Mouse (Mus musculus): Measurements from ENCODE around the gene Dgkb. TPM values are rescaled to one million over a fixed set of nuclear protein-coding genes. Genes with fewer than 3 reads are reported as not detected.

The Dgkb gene
- polyA plus RNA-seq, 1 experiment from 2014 or later = 1.5 TPM

DNA sequence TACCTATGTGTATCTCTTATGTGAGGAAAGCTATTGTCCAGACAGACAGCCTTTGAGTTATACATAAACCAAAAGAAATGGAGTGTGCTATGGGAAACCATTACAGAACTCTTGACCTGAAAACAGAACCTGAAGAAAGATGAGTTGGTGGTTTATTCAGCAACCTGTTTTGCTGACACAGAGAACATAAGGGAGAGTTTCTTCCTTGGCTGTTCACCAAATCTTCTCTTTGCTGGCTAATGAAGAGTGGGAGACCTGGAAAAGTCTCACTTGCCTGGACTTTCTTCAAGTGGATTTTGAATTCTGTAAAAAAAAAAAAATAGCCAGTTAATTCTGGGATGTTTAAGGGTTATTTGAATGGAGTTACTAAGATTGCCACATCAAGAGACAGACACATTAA lies 71.1 kb downstream of the Dgkb start:
- Histone ChIP-seq H3K9me3 (no peaks in the 10 kb centered on the region), H3K27ac (no peak overlapping the region), H3K4me2 (no peak overlapping the region), H3K27me3 (replicated peaks) (no peaks in the 10 kb centered on the region), H3K9ac (no peak overlapping the region), H3K4me3 (replicated peaks) (no peak overlapping the region), H3K4me1 (no peaks in the 10 kb centered on the region), H3K36me3 (no peaks in the 10 kb centered on the region)
- no peak for ATAC-seq (ENCODE audit: insufficient read depth, low FRiP score, low read depth)

DNA sequence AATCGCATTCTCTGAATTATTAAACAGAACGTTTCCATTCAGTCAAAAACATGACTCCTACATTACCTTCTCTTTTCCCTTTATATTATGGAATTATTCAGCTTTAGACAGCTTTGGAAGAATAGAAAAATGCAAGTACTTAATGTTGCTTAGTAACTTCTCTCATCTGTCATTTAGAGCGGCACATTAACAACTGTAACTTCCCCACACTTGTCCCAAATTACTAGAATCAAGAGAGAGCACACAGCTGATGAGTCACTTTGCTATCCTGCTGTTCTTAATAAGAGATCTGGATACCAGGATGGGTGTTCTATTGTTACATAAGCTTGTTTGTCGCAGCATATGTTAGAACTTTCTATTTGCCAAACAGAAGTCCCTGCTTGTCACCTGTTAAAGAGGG lies 71.9 kb downstream of the Dgkb start:
- ATAC-seq (ENCODE audit: insufficient read depth, low FRiP score, low read depth) = no peak
- H3K36me3 ChIP-seq = no peaks in the 10 kb centered on the region
- no peaks in the 10 kb centered on the region for H3K9me3 ChIP-seq
- no peak overlapping the region for H3K4me2 ChIP-seq
- H3K27ac ChIP-seq = no peak overlapping the region
- WGBS = 75% methylated on average over 4 of the region's 4 CpGs
- H3K9ac ChIP-seq = no peak overlapping the region
- H3K4me3 ChIP-seq (replicated peaks) = no peak overlapping the region
- no peaks in the 10 kb centered on the region for H3K4me1 ChIP-seq
- no peaks in the 10 kb centered on the region for H3K27me3 ChIP-seq (replicated peaks)

DNA sequence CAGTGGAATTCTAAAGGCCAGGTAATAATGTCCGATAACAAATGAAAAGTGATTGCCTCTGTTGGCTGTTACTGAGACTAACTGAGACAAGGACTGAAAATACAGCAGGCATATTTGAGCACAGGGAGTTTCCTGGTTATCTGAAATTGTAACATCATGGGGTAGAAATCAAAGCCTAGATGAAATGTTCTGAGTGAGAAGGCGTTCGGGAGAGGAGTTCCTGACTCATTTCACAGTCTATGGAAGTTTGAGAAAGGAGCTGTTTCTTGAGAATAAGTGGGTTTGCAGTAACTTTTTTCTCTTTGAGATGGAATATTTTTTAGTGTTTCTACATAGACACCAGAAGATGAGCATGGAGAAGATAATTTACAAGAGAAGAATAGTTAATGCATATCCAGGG lies 73.8 kb downstream of the Dgkb start:
- Histone ChIP-seq H3K4me1 (no peaks in the 10 kb centered on the region), H3K9me3 (no peaks in the 10 kb centered on the region), H3K9ac (no peak overlapping the region), H3K4me2 (no peak overlapping the region), H3K27me3 (replicated peaks) (no peaks in the 10 kb centered on the region), H3K36me3 (no peaks in the 10 kb centered on the region), H3K4me3 (replicated peaks) (no peak overlapping the region), H3K27ac (no peak overlapping the region)
- 88% methylated on average over 3 of the region's 3 CpGs for WGBS
- no peak for ATAC-seq (ENCODE audit: insufficient read depth, low FRiP score, low read depth)

DNA sequence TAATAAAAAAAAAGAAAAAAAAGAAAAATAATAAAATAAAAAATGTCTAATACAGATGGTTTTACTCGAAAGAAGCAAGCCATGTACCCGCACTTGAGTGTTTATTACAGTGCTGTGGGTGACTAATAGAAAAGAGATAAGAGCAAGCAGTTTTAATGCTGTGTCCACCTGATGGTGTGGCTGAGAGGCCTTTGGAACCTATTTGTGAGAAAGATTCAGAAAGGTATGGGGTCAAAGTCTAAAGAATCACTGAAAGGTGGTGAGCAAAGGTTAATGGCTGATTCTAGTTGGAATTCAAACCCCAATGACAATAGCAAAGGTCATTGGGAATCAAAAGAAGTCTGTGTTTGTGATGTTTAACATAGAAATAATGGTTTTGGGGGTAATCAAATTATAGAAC lies 124.6 kb downstream of the Dgkb start:
- H3K4me3 ChIP-seq (replicated peaks) = no peak overlapping the region
- no peaks in the 10 kb centered on the region for H3K36me3 ChIP-seq
- H3K27ac ChIP-seq = no peak overlapping the region
- H3K4me2 ChIP-seq = no peak overlapping the region
- ATAC-seq (ENCODE audit: insufficient read depth, low FRiP score, low read depth) = no peak
- no peaks in the 10 kb centered on the region for H3K9me3 ChIP-seq
- no peaks in the 10 kb centered on the region for H3K4me1 ChIP-seq
- no peaks in the 10 kb centered on the region for H3K27me3 ChIP-seq (replicated peaks)
- H3K9ac ChIP-seq = no peak overlapping the region
- 85% methylated on average over 2 of the region's 2 CpGs for WGBS

DNA sequence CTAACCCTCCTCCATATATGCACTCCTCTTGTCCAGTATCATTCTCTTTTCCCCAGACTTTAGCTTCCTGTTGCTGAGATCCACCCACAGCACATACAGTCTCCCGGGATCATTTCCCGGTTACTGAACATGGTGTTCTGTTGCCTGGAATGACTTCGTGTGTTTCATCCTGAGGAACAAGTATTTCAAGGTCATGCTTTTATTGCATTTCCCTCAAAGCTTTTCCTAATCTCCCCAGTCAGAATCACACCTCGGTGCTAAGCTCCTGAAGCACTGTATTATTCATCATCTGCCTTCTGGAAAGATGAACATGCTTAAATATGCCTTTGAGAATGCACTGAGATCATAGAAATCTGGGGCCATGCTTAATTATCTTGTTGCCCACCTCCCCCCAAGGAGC lies 138.7 kb downstream of the Dgkb start:
- Histone ChIP-seq H3K27me3 (replicated peaks) (no peaks in the 10 kb centered on the region), H3K9me3 (no peaks in the 10 kb centered on the region; the same call in 1 of the 2 replicates), H3K4me3 (replicated peaks) (no peak overlapping the region), H3K4me1 (no peaks in the 10 kb centered on the region), H3K4me2 (no peak overlapping the region), H3K27ac (no peak overlapping the region), H3K36me3 (no peaks in the 10 kb centered on the region), H3K9ac (no peak overlapping the region)
- 70% methylated on average over 4 of the region's 4 CpGs for WGBS
- no peak for ATAC-seq (ENCODE audit: insufficient read depth, low FRiP score, low read depth)

DNA sequence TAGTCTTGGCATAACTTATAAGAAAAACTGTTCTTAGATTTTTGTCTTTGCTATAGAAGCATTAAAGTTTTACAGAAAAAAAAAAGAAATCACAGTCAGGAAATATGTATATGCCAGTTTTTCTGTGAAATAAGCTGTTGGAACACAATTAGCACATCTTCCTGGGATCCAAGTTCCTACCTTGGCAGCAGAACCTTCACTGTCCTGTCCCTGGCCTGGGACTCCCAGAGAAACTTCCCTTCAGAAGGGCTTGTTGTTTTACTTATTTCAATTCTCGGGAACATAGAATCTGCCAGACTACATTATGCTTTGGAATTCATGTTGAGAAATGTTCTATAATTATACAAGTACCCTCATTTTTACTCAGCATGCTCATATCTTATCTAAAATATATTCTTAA lies 154.0 kb downstream of the Dgkb start:
- WGBS = 68% methylated on average over 1 of the region's 1 CpGs
- ATAC-seq (ENCODE audit: insufficient read depth, low FRiP score, low read depth) = no peak
- H3K27me3 ChIP-seq (replicated peaks) = no peaks in the 10 kb centered on the region
- no peaks in the 10 kb centered on the region for H3K4me1 ChIP-seq
- H3K9me3 ChIP-seq = no peaks in the 10 kb centered on the region
- no peak overlapping the region for H3K27ac ChIP-seq
- no peak overlapping the region for H3K9ac ChIP-seq
- H3K36me3 ChIP-seq = no peaks in the 10 kb centered on the region
- no peak overlapping the region for H3K4me3 ChIP-seq (replicated peaks)
- H3K4me2 ChIP-seq = no peak overlapping the region

DNA sequence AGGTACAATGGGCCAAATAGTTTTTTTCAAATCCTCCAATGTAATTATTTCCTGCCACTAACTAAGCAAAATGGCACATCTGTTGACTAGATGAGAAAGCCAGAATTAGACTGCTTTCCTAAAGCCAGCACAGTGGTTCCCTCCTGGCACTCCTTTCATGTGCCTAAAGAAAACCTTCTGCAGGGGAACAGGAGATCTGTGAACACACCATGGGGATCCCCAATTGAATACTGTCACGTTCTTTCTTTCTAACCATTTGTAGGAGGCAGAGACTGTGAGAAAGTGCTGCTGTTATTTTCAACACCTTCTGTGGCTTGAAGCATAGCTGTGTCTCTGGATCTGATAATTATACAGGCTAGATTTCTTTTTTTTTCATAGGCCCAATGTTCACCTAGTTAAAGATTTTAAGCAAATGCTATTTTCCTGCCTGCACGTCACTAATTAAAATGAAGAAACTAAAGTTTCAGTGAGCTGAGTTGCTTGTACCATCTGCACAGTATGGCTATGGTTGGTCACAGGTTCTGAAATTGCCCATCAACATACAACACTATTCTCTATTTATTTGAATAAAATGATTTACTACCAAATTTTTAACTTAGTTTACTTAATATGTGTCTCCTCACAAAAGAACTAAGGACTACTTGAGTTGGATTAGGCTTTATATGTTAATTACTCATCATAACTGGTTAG lies 161.1 kb downstream of the Dgkb start:
- H3K4me1 ChIP-seq = no peaks in the 10 kb centered on the region
- H3K27me3 ChIP-seq (replicated peaks) = no peaks in the 10 kb centered on the region
- no peak overlapping the region for H3K4me3 ChIP-seq (replicated peaks)
- H3K9me3 ChIP-seq = no peaks in the 10 kb centered on the region
- WGBS = 71% methylated on average over 2 of the region's 2 CpGs
- ATAC-seq (ENCODE audit: insufficient read depth, low FRiP score, low read depth) = no peak
- H3K9ac ChIP-seq = no peak overlapping the region
- H3K36me3 ChIP-seq = no peaks in the 10 kb centered on the region
- H3K4me2 ChIP-seq = no peak overlapping the region
- H3K27ac ChIP-seq = no peak overlapping the region

DNA sequence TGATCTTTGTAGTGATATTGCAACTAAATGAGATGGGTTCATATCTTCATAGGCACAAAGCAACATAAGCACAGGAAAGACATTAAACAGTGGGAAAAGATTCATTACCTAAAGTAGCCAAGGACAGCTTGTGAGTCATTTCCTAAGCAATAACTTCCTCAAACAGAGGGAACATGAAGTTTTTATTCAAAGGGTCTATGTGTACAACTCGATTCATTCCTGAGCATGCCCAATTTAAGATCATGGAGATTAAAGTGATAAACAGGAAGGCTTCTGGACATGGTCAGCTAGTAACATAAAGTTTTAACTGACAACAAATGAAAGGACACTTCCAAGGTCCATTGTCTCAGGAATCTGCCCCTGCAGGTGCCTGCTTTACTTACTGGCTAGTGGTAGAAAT lies 167.8 kb downstream of the Dgkb start:
- H3K36me3 ChIP-seq = no peaks in the 10 kb centered on the region
- no peaks in the 10 kb centered on the region for H3K27me3 ChIP-seq (replicated peaks)
- no peaks in the 10 kb centered on the region for H3K4me1 ChIP-seq
- H3K9me3 ChIP-seq = no peaks in the 10 kb centered on the region
- H3K4me2 ChIP-seq = no peak overlapping the region
- WGBS = 76% methylated on average over 1 of the region's 1 CpGs
- no peak overlapping the region for H3K9ac ChIP-seq
- H3K27ac ChIP-seq = no peak overlapping the region
- no peak for ATAC-seq (ENCODE audit: insufficient read depth, low FRiP score, low read depth)
- H3K4me3 ChIP-seq (replicated peaks) = no peak overlapping the region

DNA sequence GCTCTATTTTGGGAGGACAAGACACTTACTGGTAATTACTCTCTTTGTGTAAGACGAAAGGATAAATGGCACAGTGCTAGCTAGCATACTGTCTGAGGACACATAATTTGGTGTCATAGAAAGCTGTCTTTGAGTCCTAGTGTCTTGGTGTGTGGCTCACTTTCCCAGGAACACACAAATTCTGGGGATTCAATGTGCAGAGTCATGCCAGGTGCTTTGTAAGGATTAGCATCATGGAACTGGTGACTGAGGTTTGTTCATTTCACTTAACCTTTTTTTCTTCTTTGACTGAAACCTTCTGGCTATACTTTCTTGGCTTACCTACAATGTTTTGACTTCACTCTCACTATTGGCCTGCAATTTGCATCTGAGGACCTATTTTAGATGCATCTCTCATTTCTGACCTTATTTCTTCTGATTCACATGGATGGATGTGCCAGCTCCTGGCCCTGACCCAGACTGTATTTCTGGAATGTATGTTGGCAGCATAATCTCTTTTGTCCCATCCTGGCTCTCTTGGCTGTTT lies 170.6 kb downstream of the Dgkb start:
- no peak overlapping the region for H3K4me3 ChIP-seq (replicated peaks)
- H3K4me2 ChIP-seq = no peak overlapping the region
- no peaks in the 10 kb centered on the region for H3K4me1 ChIP-seq
- 68% methylated on average over 1 of the region's 1 CpGs for WGBS
- no peak overlapping the region for H3K9ac ChIP-seq
- no peaks in the 10 kb centered on the region for H3K36me3 ChIP-seq
- H3K27me3 ChIP-seq (replicated peaks) = no peaks in the 10 kb centered on the region
- H3K27ac ChIP-seq = no peak overlapping the region
- H3K9me3 ChIP-seq = no peaks in the 10 kb centered on the region
- no peak for ATAC-seq (ENCODE audit: insufficient read depth, low FRiP score, low read depth)

DNA sequence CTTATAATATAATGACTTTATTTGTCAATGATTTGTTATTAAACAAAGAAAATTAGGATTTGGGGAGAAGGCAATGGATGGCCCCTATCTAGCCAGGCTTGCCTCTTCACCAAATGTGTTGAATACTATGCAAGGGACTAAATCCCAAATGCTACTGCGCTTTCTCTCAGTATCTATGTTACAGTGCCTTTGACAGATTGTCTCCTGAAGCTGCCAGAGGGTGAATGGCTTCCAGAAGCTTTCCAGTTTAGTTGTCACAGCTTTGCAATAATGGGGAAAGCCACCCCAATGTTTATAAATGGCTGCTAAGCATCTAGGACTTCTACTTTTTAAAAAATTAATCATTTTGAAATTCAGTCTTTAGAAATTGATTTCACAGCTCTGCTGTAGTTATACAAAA lies 175.7 kb downstream of the Dgkb start:
- Histone ChIP-seq H3K9me3 (no peaks in the 10 kb centered on the region), H3K9ac (no peak overlapping the region), H3K4me2 (no peak overlapping the region), H3K4me1 (no peaks in the 10 kb centered on the region), H3K27me3 (replicated peaks) (no peaks in the 10 kb centered on the region), H3K27ac (no peak overlapping the region), H3K36me3 (no peaks in the 10 kb centered on the region), H3K4me3 (replicated peaks) (no peak overlapping the region)
- no peak for ATAC-seq (ENCODE audit: insufficient read depth, low FRiP score, low read depth)
- WGBS = 72% methylated on average over 1 of the region's 1 CpGs

DNA sequence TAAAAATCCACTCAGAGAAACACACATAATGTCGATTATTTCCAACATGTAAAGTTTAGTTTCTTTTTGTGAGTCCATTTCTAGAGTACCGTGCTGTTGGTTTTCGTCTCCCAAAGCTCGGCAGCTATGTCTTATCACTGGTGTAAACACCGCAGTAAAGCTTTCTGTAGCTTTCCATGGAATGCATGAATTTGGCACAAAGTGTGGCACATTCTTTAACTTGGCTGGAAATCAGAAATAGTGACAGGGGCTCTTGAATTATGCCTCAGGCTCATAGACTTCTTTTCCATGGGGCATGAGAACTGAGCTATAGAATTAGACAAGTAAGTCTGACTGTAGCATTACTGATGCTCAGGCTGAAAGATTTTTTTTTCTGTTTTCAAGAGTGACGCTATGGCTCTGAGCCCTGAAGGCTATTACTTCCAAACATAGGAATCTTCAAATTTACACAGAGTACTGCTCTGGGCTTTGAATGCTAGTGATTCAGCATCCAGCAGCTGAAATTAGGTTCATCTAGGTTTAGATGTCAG lies 179.0 kb downstream of the Dgkb start:
- Histone ChIP-seq H3K9ac (no peak overlapping the region), H3K4me1 (no peaks in the 10 kb centered on the region), H3K4me2 (no peak overlapping the region; the same call in 1 of the 2 replicates), H3K9me3 (no peaks in the 10 kb centered on the region), H3K27me3 (replicated peaks) (no peaks in the 10 kb centered on the region), H3K36me3 (no peaks in the 10 kb centered on the region), H3K27ac (no peak overlapping the region), H3K4me3 (replicated peaks) (no peak overlapping the region)
- no peak for ATAC-seq (ENCODE audit: insufficient read depth, low FRiP score, low read depth)
- 51% methylated on average over 6 of the region's 6 CpGs for WGBS

DNA sequence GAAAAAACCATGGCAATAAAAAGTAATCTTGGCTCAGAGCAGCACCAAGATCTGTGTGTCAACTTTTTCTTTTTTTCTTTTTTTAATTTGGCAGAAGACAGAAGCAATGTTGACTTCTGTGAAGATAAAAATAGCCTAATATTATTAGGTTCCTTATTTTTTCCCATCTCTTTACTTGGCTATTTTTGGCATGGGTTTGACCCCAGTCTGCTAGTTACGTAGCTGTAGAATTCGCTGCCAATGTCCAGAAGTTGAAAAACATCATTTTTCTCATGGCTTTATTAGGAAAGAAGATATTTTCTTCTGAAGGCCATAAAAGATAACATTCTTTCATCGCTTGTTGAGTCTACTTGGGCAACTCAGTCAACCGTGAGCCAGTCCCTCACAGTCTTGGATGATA lies 200.1 kb downstream of the Dgkb start:
- no peaks in the 10 kb centered on the region for H3K36me3 ChIP-seq
- ATAC-seq (ENCODE audit: insufficient read depth, low FRiP score, low read depth) = no peak
- no peaks in the 10 kb centered on the region for H3K27me3 ChIP-seq (replicated peaks)
- no peaks in the 10 kb centered on the region for H3K9me3 ChIP-seq
- no peaks in the 10 kb centered on the region for H3K4me1 ChIP-seq
- WGBS = 79% methylated on average over 4 of the region's 4 CpGs
- no peak overlapping the region for H3K9ac ChIP-seq
- H3K4me3 ChIP-seq (replicated peaks) = no peak overlapping the region
- no peak overlapping the region for H3K27ac ChIP-seq
- no peak overlapping the region for H3K4me2 ChIP-seq

DNA sequence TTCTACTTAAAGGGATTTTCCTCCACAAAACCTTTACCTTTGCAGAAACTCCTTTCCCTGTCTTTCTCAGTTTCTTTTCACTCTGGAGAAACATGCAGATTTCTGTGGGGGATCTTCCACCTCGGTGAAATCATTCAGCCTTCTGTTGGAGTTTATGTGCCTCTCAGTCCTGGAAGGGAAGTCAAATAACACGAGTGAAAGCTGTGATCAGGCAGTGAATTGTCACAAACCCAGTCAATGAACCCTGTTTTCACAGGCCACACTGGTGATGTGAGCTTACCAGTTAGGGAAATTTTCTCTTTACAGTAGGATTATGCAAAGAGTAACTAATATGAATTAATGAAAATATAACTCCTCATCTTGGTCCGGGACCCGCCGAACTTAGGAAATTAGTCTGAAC lies 229.7 kb downstream of the Dgkb start:
- no peak overlapping the region for H3K9ac ChIP-seq
- H3K36me3 ChIP-seq = no peaks in the 10 kb centered on the region
- H3K27me3 ChIP-seq (replicated peaks) = no peaks in the 10 kb centered on the region
- no peaks in the 10 kb centered on the region for H3K4me1 ChIP-seq
- no peak overlapping the region for H3K4me3 ChIP-seq (replicated peaks)
- ATAC-seq (ENCODE audit: insufficient read depth, low FRiP score, low read depth) = no peak
- no peak overlapping the region for H3K27ac ChIP-seq
- WGBS = 86% methylated on average over 5 of the region's 5 CpGs
- H3K9me3 ChIP-seq = no peaks in the 10 kb centered on the region
- H3K4me2 ChIP-seq = no peak overlapping the region

All from stomach, embryonic 15.5 days (tissue).